Mouse (Mus musculus) myocyte (in vitro differentiated cells): ENCODE results near the gene Ppt2. TPM values are rescaled to one million over a fixed set of nuclear protein-coding genes. Genes with fewer than 3 reads are reported as not detected.
A peak's percentile ranks its signal among the peaks of the same experiment; 100 is the strongest.

Experiments
- H3K27me3 ChIP-seq: one replicate; pipeline ENCODE4 v1.6.1; 2011; ENCODE audit not compliant: control insufficient read depth, insufficient read depth, insufficient read length
- H3K36me3 ChIP-seq: one replicate; pipeline ENCODE4 v1.6.1; 2011; ENCODE audit not compliant: control insufficient read depth, insufficient read depth
- H3K4me2 ChIP-seq: one replicate; pipeline ENCODE4 v1.6.1; 2011; ENCODE audit warnings: low read depth, control low read depth
- H3K4me3 ChIP-seq: one replicate; pipeline ENCODE4 v1.5.1; 2011; ENCODE audit warnings: mild to moderate bottlenecking, control low read depth, moderate library complexity
- H3K79me2 ChIP-seq: one replicate; pipeline ENCODE4 v1.6.1; 2011; ENCODE audit not compliant: control insufficient read depth, insufficient read depth
- H3ac ChIP-seq: one replicate; pipeline ENCODE4 v1.6.1; 2011; ENCODE audit not compliant: control insufficient read depth, insufficient read length
- CEBPB ChIP-seq: IDR thresholded peaks from 2 replicates; pipeline ENCODE4 v1.6.1; 2011; ENCODE audit warnings: mild to moderate bottlenecking, moderate library complexity; ENCODE audit not compliant: poor library complexity, insufficient read depth, severe bottlenecking
- E2F4 ChIP-seq: IDR thresholded peaks from one replicate; pipeline ENCODE4 v1.6.1; 2011; ENCODE audit warnings: mild to moderate bottlenecking, control low read depth, moderate library complexity; ENCODE audit not compliant: insufficient read depth
- MAX ChIP-seq: IDR thresholded peaks from one replicate; pipeline ENCODE4 v1.6.1; 2011; ENCODE audit warnings: low read depth, mild to moderate bottlenecking, control low read depth
- MYOD1 ChIP-seq, 3 experiments: IDR thresholded peaks; one replicate each; pipeline ENCODE4 v1.6.1; 2011; ENCODE audit warnings: control low read depth in 2 of 3, low read depth in 2 of 3, mild to moderate bottlenecking in 2 of 3, moderate library complexity in 1 of 3; ENCODE audit not compliant: insufficient read length in 2 of 3, control insufficient read depth in 1 of 3
- MYOG ChIP-seq, 3 experiments: IDR thresholded peaks; one replicate each; pipeline ENCODE4 v1.6.1; 2011; ENCODE audit warnings: control low read depth in 2 of 3, low read depth in 2 of 3, mild to moderate bottlenecking in 2 of 3; ENCODE audit not compliant: insufficient read length in 2 of 3, control insufficient read depth in 1 of 3, insufficient read depth in 1 of 3
- POLR2A ChIP-seq: IDR thresholded peaks from one replicate; pipeline ENCODE4 v1.6.1; 2011; ENCODE audit warnings: low read depth, mild to moderate bottlenecking, control low read depth, moderate library complexity; ENCODE audit not compliant: insufficient read length
- POLR2AphosphoS2 ChIP-seq: IDR thresholded peaks from one replicate; pipeline ENCODE4 v1.6.1; 2011; ENCODE audit warnings: low read depth, control low read depth; ENCODE audit not compliant: insufficient read length
- REST ChIP-seq: IDR thresholded peaks from one replicate; pipeline ENCODE4 v1.6.1; 2011; ENCODE audit warnings: mild to moderate bottlenecking, control low read depth, moderate library complexity; ENCODE audit not compliant: insufficient read depth, insufficient read length
- SRF ChIP-seq: IDR thresholded peaks from one replicate; pipeline ENCODE4 v1.6.1; 2011; ENCODE audit warnings: low read depth; ENCODE audit not compliant: control insufficient read depth, insufficient read length
- TCF12 ChIP-seq: IDR thresholded peaks from one replicate; pipeline ENCODE4 v1.6.1; 2011; ENCODE audit warnings: mild to moderate bottlenecking, control low read depth; ENCODE audit not compliant: poor library complexity, insufficient read depth, severe bottlenecking
- TCF3 ChIP-seq: IDR thresholded peaks from one replicate; pipeline ENCODE4 v1.6.1; 2011; ENCODE audit warnings: low read depth, control low read depth; ENCODE audit not compliant: insufficient read length
- USF1 ChIP-seq: IDR thresholded peaks from one replicate; pipeline ENCODE4 v1.6.1; 2011; ENCODE audit warnings: low read depth, mild to moderate bottlenecking, control low read depth, moderate library complexity
- polyA plus RNA-seq: library from polyadenylated mRNA; unstranded; fragments of >200 nt; fragmentation: generic; extraction: Trizol; gene quantifications from one replicate; pipeline ENCODE4 v1.2.1, GENCODE M21; 2012; ENCODE audit warnings: missing spikeins

Gene Ppt2
- polyA plus RNA-seq, 1 experiment, result 21.9 TPM

DNA sequence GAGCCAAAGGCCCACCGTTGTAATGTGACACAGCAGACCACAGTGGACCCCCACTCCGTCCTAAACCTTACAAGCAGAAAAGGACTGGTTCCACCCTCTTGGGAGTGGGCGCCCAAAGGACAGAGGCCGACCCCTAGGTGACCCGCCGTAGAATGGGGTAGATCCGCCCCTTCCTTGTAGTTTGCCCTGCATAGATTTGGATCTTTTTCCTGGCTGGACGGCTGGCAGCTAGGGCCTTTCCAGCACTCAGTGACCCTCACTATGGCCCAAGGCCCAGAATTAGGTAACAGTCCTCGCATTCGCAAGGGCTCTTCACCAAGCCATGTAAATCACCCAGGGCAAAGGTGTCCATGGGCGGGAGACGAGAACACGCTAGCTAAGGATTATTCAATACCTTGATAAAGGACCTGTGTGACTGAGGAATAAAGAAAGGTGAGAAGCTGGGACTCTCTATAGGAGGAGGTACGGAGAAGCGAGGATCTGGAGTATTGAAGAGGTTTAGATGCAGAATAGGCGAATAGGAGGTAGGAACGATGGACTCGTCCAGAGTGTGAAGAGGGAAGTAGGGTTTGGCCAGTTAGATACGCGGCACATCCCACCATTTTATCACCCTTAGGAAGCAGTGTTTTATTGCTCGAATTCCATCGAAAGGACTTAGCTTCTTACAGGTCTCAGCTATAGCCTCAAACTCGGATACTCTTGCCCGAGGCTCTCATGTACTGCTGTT lies 23.6 kb downstream of the Ppt2 start:
- H3ac ChIP-seq, result peak overlapping the region; percentile 47
- H3K4me2 ChIP-seq, result peak overlapping the region; percentile 99
- H3K4me3 ChIP-seq, result peak overlapping the region; percentile 90
- no peaks in the 10 kb centered on the region for H3K36me3 ChIP-seq
- TF ChIP-seq TCF12 (no peak), SRF (no peak), USF1 (no peak), MYOD1 (IDR thresholded peaks at IDR 0.05; ENCODE audit: control insufficient read depth in 1 of 3, insufficient read length in 2 of 3, low read depth in 2 of 3) (no peak), TCF3 (no peak), CEBPB (no peak), POLR2AphosphoS2 (no peak), REST (no peak), POLR2A (no peak), MYOG (IDR thresholded peaks at IDR 0.05; ENCODE audit: control insufficient read depth in 1 of 3, insufficient read depth in 1 of 3, insufficient read length in 2 of 3, low read depth in 2 of 3) (no peak), MAX (no peak), E2F4 (no peak)
- H3K27me3 ChIP-seq, result no peaks in the 10 kb centered on the region
- peaks cover 42% of the 10 kb centered on the region for H3K79me2 ChIP-seq

DNA sequence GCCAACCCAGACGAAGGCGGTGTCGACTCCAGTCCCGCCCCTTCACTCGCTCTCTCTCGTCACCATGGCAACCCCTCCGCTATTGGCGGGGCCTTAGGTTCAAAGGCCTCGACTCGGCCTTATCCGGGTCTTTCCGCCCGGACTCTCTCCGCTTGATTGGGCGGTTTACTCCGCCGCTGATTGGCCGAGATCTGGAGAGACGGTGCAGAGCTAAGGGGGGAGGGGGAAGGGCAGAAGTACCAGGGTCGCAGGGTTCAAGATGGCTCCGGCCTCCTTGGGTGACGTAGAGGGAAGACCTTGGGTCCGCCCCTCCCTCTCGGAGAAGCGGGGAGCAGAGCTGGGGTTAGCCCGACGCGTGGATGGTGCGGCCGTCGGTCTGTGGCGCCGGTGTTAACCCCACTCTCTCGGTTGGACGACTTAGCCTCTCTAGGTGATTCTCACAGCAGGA lies 24.2 kb downstream of the Ppt2 start, which contains the start of gene Agpat1:
Gene Agpat1, plus strand, starts transcription at position 202 of the 448 bp plus-strand sequence.
- H3K4me2 ChIP-seq, result peak within 1 kb of the TSS; percentile 99
- peak within 1 kb of the TSS; percentile 90 for H3K4me3 ChIP-seq
- no peaks in the 10 kb centered on the region for H3K36me3 ChIP-seq
- peaks cover 41% of the 10 kb centered on the region for H3K79me2 ChIP-seq
- H3K27me3 ChIP-seq, result no peaks in the 10 kb centered on the region
- peak within 1 kb of the TSS; percentile 47 for H3ac ChIP-seq
- no peak for TF ChIP-seq USF1
- peak; percentile 97 for TF ChIP-seq POLR2A
- TF ChIP-seq SRF, result peak; percentile 92
- TF ChIP-seq E2F4, result peak; percentile 28
- TF ChIP-seq TCF12, result no peak
- TF ChIP-seq POLR2AphosphoS2, result peak; percentile 95

- H3K79me2 ChIP-seq, result peaks cover 37% of the 10 kb centered on the region
- no peak for TF ChIP-seq MYOD1 (IDR thresholded peaks at IDR 0.05; ENCODE audit: control insufficient read depth in 1 of 3, insufficient read length in 2 of 3, low read depth in 2 of 3)
- TF ChIP-seq E2F4, result peak; percentile 83
- no peak for TF ChIP-seq CEBPB
- TF ChIP-seq TCF12, result no peak
- TF ChIP-seq POLR2A, result peak; percentile 67
- TF ChIP-seq POLR2AphosphoS2, result no peak
- no peak for TF ChIP-seq MAX
- TF ChIP-seq REST, result no peak
- no peak for TF ChIP-seq TCF3
- TF ChIP-seq USF1, result no peak
- TF ChIP-seq MYOG (IDR thresholded peaks at IDR 0.05; ENCODE audit: control insufficient read depth in 1 of 3, insufficient read depth in 1 of 3, insufficient read length in 2 of 3, low read depth in 2 of 3), result no peak
- TF ChIP-seq SRF, result no peak
- peak within 1 kb of the TSS; percentile 99 for H3K4me2 ChIP-seq
Observed at GRCm38 (mm10) chr17:34603375-34604060, 24.8 kb downstream of the Ppt2 start, which contains the start of gene Rnf5. Gene Rnf5 (minus strand): TSS chr17:34603690.

DNA sequence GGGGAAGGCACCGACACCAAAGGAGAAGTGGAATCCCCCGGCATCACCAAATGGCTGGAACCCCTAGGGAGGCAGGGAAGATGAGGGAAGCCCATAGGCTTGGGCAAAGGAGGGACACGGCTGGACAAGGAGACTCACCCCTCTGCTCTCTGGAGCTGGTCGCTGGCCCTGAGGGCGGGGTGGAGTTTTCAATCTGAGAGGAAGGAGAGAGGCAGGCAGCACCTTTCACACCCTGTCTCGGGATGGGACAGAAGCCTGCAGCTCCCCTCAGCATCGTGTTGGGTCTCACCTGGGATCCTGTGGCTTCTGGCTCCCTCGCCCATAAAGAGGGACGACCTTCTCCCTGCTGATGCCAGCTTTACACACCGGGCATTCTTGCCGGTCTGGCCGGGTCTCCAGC lies 26.5 kb downstream of the Ppt2 start:
- H3ac ChIP-seq, result no peak overlapping the region
- TF ChIP-seq TCF12 (no peak), TCF3 (no peak), POLR2A (no peak), CEBPB (no peak), SRF (no peak), MYOD1 (IDR thresholded peaks at IDR 0.05; ENCODE audit: control insufficient read depth in 1 of 3, insufficient read length in 2 of 3, low read depth in 2 of 3) (no peak), USF1 (no peak), MYOG (IDR thresholded peaks at IDR 0.05; ENCODE audit: control insufficient read depth in 1 of 3, insufficient read depth in 1 of 3, insufficient read length in 2 of 3, low read depth in 2 of 3) (no peak), POLR2AphosphoS2 (no peak), REST (no peak), E2F4 (no peak), MAX (no peak)
- no peak overlapping the region for H3K4me3 ChIP-seq
- no peak overlapping the region for H3K4me2 ChIP-seq
- H3K79me2 ChIP-seq, result peaks cover 21% of the 10 kb centered on the region
- no peaks in the 10 kb centered on the region for H3K27me3 ChIP-seq
- H3K36me3 ChIP-seq, result no peaks in the 10 kb centered on the region

More at GRCm38 (mm10) chr17:34603375-34604060, 24.8 kb downstream of the Ppt2 start, which contains the start of gene Rnf5:
- Histone ChIP-seq H3K27me3 (no peaks in the 10 kb centered on the region), H3ac (peak within 1 kb of the TSS; percentile 47), H3K4me3 (peak within 1 kb of the TSS; percentile 90), H3K36me3 (no peaks in the 10 kb centered on the region)
